Mouse (Mus musculus) hindbrain, embryonic 14.5 days (tissue): ENCODE measurements at regions not wholly inside any gene's neighbourhood (a gene's known extent, or its start where the extent isn't known, plus 50 kb on each side); places are given as distances from the start of the nearest gene placed in this dataset.

Experiments used
- ATAC-seq: fragments of 200-750 bp; cut with Nextera tagmentation; 2 replicates; pipeline ENCODE4 v1.8.0; 2017; ENCODE audit warnings: moderate number of reproducible peaks, mild to moderate bottlenecking, moderate TSS enrichment, moderate library complexity; ENCODE audit not compliant: low FRiP score
- DNase-seq: peaks from one replicate; pipeline ENCODE4 v3.0.0-alpha.2; 2015; ENCODE audit warnings: low spot score
- H3K27ac ChIP-seq: fragments of 300-500 bp; sonication (generic); 2 replicates; pipeline ENCODE4 v1.5.1; 2014; ENCODE audit warnings: mild to moderate bottlenecking, moderate library complexity
- H3K27me3 ChIP-seq: fragments of 300-500 bp; sonication (generic); 2 replicates; pipeline ENCODE4 v1.6.1; 2014; ENCODE audit warnings: mild to moderate bottlenecking, low read length, mixed read lengths; ENCODE audit not compliant: control insufficient read depth, insufficient read depth
- H3K36me3 ChIP-seq: fragments of 300-500 bp; sonication (generic); replicated peaks from 2 replicates; pipeline ENCODE4 v1.6.1; 2014; ENCODE audit not compliant: control insufficient read depth, insufficient read depth
- H3K4me1 ChIP-seq: fragments of 300-500 bp; sonication (generic); replicated peaks from 2 replicates; pipeline ENCODE4 v1.6.1; 2014; ENCODE audit warnings: antibody characterized with exemption, low read length, mixed read lengths; ENCODE audit not compliant: control insufficient read depth, insufficient read depth
- H3K4me2 ChIP-seq: fragments of 300-500 bp; sonication (generic); replicated peaks from 2 replicates; pipeline ENCODE4 v1.6.1; 2014; ENCODE audit warnings: mild to moderate bottlenecking, moderate library complexity
- H3K4me3 ChIP-seq: fragments of 300-500 bp; sonication (generic); replicated peaks from 2 replicates; pipeline ENCODE4 v1.5.1; 2014; ENCODE audit warnings: mild to moderate bottlenecking, low read length
- H3K9ac ChIP-seq: fragments of 300-500 bp; sonication (generic); 2 replicates; pipeline ENCODE4 v1.6.1; 2014
- H3K9me3 ChIP-seq: fragments of 300-500 bp; sonication (generic); 2 replicates; pipeline ENCODE4 v1.6.1; 2016; ENCODE audit warnings: low read length; ENCODE audit not compliant: control insufficient read depth
- WGBS: fragments of 180-500 bp; shearing (Covaris S2); extraction: QIAGEN DNeasy Blood & Tissue Kit; methylation state at CpG from one replicate; pipeline ENCODE4 v1.1.7; 2014; 5-methylcytosine and 5-hydroxymethylcytosine counted together

- H3K27ac ChIP-seq, result no peak overlapping the region
- no peak for DNase-seq
- H3K9ac ChIP-seq, result no peak overlapping the region
- ATAC-seq, result no peak
- no peak overlapping the region for H3K4me2 ChIP-seq
- WGBS, result 92% methylated on average over 9 of the region's 9 CpGs
- no peaks in the 10 kb centered on the region for H3K27me3 ChIP-seq
- H3K4me3 ChIP-seq, result no peak overlapping the region
- no peaks in the 10 kb centered on the region for H3K9me3 ChIP-seq
- no peaks in the 10 kb centered on the region for H3K4me1 ChIP-seq
- H3K36me3 ChIP-seq, result no peaks in the 10 kb centered on the region
Measured at GRCm38 (mm10) chr5:51783099-51783498, 215.6 kb upstream of the Ppargc1a start.

- DNase-seq (no peak), ATAC-seq (no peak)
- H3K4me1 ChIP-seq, result no peaks in the 10 kb centered on the region
- 97% methylated on average over 9 of the region's 9 CpGs for WGBS
- H3K9me3 ChIP-seq, result no peaks in the 10 kb centered on the region
- no peak overlapping the region for H3K9ac ChIP-seq
- no peak overlapping the region for H3K4me2 ChIP-seq
- no peak overlapping the region for H3K4me3 ChIP-seq
- no peak overlapping the region for H3K27ac ChIP-seq
- no peaks in the 10 kb centered on the region for H3K36me3 ChIP-seq
- H3K27me3 ChIP-seq, result no peaks in the 10 kb centered on the region
Measured at GRCm38 (mm10) chr5:51775502-51776145, 208.1 kb upstream of the Ppargc1a start.

GRCm38 (mm10) chr5:51771655-51772054, 204.1 kb upstream of the Ppargc1a start:
- no peak overlapping the region for H3K4me2 ChIP-seq
- no peak for DNase-seq
- H3K27ac ChIP-seq, result no peak overlapping the region
- H3K27me3 ChIP-seq, result no peaks in the 10 kb centered on the region
- no peaks in the 10 kb centered on the region for H3K9me3 ChIP-seq
- ATAC-seq, result no peak
- no peaks in the 10 kb centered on the region for H3K36me3 ChIP-seq
- WGBS, result 81% methylated on average over 2 of the region's 2 CpGs
- no peak overlapping the region for H3K4me3 ChIP-seq
- no peaks in the 10 kb centered on the region for H3K4me1 ChIP-seq
- H3K9ac ChIP-seq, result no peak overlapping the region

GRCm38 (mm10) chr5:51766111-51766510, 198.6 kb upstream of the Ppargc1a start:
- H3K27me3 ChIP-seq, result no peaks in the 10 kb centered on the region
- DNase-seq (no peak), ATAC-seq (no peak)
- H3K9ac ChIP-seq, result no peak overlapping the region
- no peak overlapping the region for H3K27ac ChIP-seq
- H3K4me2 ChIP-seq, result no peak overlapping the region
- no peak overlapping the region for H3K4me3 ChIP-seq
- no peaks in the 10 kb centered on the region for H3K4me1 ChIP-seq
- no peaks in the 10 kb centered on the region for H3K36me3 ChIP-seq
- WGBS, result 93% methylated on average over 3 of the region's 3 CpGs
- no peaks in the 10 kb centered on the region for H3K9me3 ChIP-seq

GRCm38 (mm10) chr5:51764416-51764815, 196.9 kb upstream of the Ppargc1a start:
- whole genome bisulfite sequencing, result 86% methylated on average over 7 of the region's 7 CpGs
- no peak overlapping the region for H3K4me2 ChIP-seq
- ATAC-seq, result no peak
- no peak overlapping the region for H3K27ac ChIP-seq
- no peak for DNase-seq
- H3K4me3 ChIP-seq, result no peak overlapping the region
- H3K9ac ChIP-seq, result no peak overlapping the region
- H3K36me3 ChIP-seq, result no peaks in the 10 kb centered on the region
- no peaks in the 10 kb centered on the region for H3K27me3 ChIP-seq
- H3K4me1 ChIP-seq, result no peaks in the 10 kb centered on the region
- no peaks in the 10 kb centered on the region for H3K9me3 ChIP-seq

DNA sequence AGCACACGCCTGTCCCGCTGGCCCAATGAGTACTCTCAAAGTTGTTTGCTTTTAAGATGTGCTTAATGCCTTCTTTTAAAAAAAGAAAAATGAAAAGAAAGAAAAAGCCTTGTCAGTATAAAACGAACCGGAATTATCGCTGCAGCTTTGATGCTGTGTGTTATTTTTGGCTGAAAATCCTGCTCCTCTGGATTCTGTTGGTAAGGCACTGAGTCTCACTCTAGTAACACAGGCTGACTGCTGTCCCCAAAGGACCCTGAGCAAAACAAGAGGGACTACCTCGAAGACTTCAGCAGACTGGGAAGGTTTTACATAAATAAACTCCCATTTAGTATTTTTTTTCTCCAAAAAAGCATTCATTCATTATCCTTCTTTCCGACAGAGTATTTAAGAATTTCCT, 196.1 kb upstream of the Ppargc1a start:
- Histone ChIP-seq H3K27ac (no peak overlapping the region), H3K36me3 (no peaks in the 10 kb centered on the region), H3K27me3 (no peaks in the 10 kb centered on the region), H3K4me2 (no peak overlapping the region), H3K4me3 (no peak overlapping the region), H3K4me1 (no peaks in the 10 kb centered on the region), H3K9ac (no peak overlapping the region), H3K9me3 (no peaks in the 10 kb centered on the region)
- ATAC-seq, result no peak
- 76% methylated on average over 7 of the region's 7 CpGs for WGBS
- DNase-seq, result no peak

- no peaks in the 10 kb centered on the region for H3K4me1 ChIP-seq
- no peak overlapping the region for H3K27ac ChIP-seq
- no peak overlapping the region for H3K4me3 ChIP-seq
- no peak for ATAC-seq
- 59% methylated on average over 3 of the region's 3 CpGs for WGBS
- no peak for DNase-seq
- H3K36me3 ChIP-seq, result no peaks in the 10 kb centered on the region
- no peaks in the 10 kb centered on the region for H3K9me3 ChIP-seq
- no peaks in the 10 kb centered on the region for H3K27me3 ChIP-seq
- no peak overlapping the region for H3K4me2 ChIP-seq
- H3K9ac ChIP-seq, result no peak overlapping the region
Measured at GRCm38 (mm10) chr5:51762352-51762751, 194.8 kb upstream of the Ppargc1a start.

GRCm38 (mm10) chr5:51758289-51758688, 190.8 kb upstream of the Ppargc1a start:
- no peak for DNase-seq

GRCm38 (mm10) chr5:51757864-51758263, 190.3 kb upstream of the Ppargc1a start:
- ATAC-seq (no peak), DNase-seq (no peak)
- 61% methylated on average over 2 of the region's 2 CpGs for WGBS
- no peak overlapping the region for H3K4me2 ChIP-seq
- H3K36me3 ChIP-seq, result no peaks in the 10 kb centered on the region
- no peaks in the 10 kb centered on the region for H3K4me1 ChIP-seq
- H3K9ac ChIP-seq, result no peak overlapping the region
- no peak overlapping the region for H3K4me3 ChIP-seq
- H3K27me3 ChIP-seq, result no peaks in the 10 kb centered on the region
- H3K27ac ChIP-seq, result no peak overlapping the region
- no peaks in the 10 kb centered on the region for H3K9me3 ChIP-seq

More at GRCm38 (mm10) chr5:51758289-51758688, 190.8 kb upstream of the Ppargc1a start:
- 43% methylated on average over 2 of the region's 2 CpGs for WGBS
- H3K9me3 ChIP-seq, result no peaks in the 10 kb centered on the region
- H3K9ac ChIP-seq, result no peak overlapping the region
- no peaks in the 10 kb centered on the region for H3K27me3 ChIP-seq
- ATAC-seq, result no peak
- no peaks in the 10 kb centered on the region for H3K36me3 ChIP-seq
- no peak overlapping the region for H3K4me2 ChIP-seq
- H3K4me1 ChIP-seq, result no peaks in the 10 kb centered on the region
- no peak overlapping the region for H3K4me3 ChIP-seq
- no peak overlapping the region for H3K27ac ChIP-seq

GRCm38 (mm10) chr5:51752024-51752423, 184.5 kb upstream of the Ppargc1a start:
- no peaks in the 10 kb centered on the region for H3K4me1 ChIP-seq
- H3K27ac ChIP-seq, result no peak overlapping the region
- no peak for ATAC-seq
- no peaks in the 10 kb centered on the region for H3K36me3 ChIP-seq
- WGBS, result 81% methylated on average over 4 of the region's 4 CpGs
- H3K4me3 ChIP-seq, result no peak overlapping the region
- no peak for DNase-seq
- no peak overlapping the region for H3K4me2 ChIP-seq
- no peaks in the 10 kb centered on the region for H3K9me3 ChIP-seq
- no peaks in the 10 kb centered on the region for H3K27me3 ChIP-seq
- H3K9ac ChIP-seq, result no peak overlapping the region
